Mouse (Mus musculus) neutrophil, adult 83 days (primary cell): ENCODE results near the gene Smad1. TPM values are rescaled to one million over a fixed set of nuclear protein-coding genes. Genes with fewer than 3 reads are reported as not detected.

Experiments used
- total RNA-seq, 2 experiments: library from RNA; stranded (reverse); gene quantifications; one replicate each; pipeline ENCODE4 v1.2.4; 2023

Smad1 gene
- total RNA-seq: 10 to 100 TPM in 1 of 2 experiments, 1 to 10 TPM in 1; 6.2 to 10.9 TPM

DNA sequence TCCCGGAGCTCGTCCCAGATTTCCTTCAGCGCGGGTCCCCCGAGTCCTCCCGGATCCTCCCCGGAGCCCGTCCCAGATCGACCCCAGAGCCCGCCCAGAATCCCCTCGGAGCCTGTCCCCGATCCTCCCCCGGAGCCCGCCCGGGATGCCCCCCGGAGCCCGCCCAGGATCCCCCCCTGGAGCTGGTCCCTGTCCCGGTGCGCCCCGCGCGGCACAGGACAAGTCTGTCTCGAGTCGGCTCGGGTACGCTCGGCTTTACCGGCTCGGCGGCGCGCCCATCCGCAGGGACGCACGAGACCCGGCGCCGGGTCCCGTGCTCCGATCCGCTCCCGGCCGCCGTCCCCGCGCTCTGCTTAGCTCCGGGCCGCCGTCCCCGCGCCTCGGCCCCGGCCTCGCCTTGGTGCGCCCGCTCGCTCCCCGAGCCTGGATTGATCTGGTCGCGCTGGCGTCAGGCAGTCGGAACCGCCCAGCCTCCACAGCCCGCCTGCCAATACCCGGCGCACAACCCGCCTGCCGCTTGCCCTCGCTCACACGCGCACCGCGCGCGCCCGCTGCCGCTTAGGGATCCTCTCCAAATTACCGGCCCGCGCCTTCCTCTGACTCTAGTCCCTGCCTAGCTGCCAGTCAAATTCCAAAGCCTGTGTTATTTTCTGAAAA lies at the start of gene Smad1:
Gene Smad1 (minus strand): TSS at position 525 of the 657 bp plus-strand sequence.

DNA sequence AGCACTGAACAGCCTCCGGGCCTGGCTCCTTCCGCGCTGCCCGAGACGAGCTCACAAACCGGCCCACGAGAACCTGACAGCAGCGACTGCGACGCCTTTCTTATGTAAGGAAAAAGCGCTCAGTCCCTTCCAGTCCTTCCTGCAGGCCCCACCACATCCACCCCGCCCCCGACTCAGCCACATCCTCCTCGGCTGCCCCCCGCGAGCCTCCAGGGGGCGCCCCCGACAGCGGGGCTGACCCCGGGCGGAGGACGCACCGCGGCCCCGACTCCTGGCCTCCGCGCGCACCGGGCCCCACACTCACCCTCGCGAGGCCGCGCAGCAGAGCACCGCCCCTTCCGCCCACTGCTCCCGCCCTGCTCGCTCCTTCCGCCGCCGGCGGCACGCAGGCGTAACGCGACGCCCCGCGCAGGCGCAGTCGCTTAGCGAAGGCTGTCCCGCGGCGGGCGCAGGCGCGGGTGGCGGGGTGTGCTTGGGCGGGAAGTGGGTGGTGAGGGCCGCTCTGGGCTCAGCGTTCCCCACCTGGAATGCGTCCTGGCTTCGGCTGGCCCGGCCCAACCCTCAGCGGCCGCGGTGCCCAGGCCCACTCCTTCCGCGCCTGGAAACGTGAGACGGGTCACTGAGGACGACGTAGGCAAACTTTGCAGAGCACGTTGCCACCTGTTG lies 104.6 kb downstream of the Smad1 start, which contains the start of gene Mmaa:
Gene Mmaa (minus strand): TSS at position 328 of the 666 bp plus-strand sequence.

Other genes starting within 250 kb of the Smad1 start
- gene 1700011L22Rik, start 150.9 kb downstream of the Smad1 start, total RNA-seq: not detected
- gene Mmaa, start 104.6 kb downstream of the Smad1 start, total RNA-seq: 1 to 10 TPM; 4.1 to 4.6 TPM
- 10 to 100 TPM; 22.9 to 27.9 TPM for gene Otud4, start 240.1 kb upstream of the Smad1 start, total RNA-seq